Mouse (Mus musculus) bone marrow macrophage, adult 2 months (primary cell): ENCODE data around the gene Relb. TPM values are rescaled to one million over a fixed set of nuclear protein-coding genes. Genes with fewer than 3 reads are reported as not detected.
A peak's percentile ranks its signal among the peaks of the same experiment; 100 is the strongest.

Experiments
- H3K27ac ChIP-seq: 2 replicates; pipeline ENCODE4 v1.5.1; 2012; ENCODE audit warnings: low read depth, low read length; ENCODE audit not compliant: insufficient read depth
- H3K4me1 ChIP-seq: 2 replicates; pipeline ENCODE4 v1.6.1; 2012; ENCODE audit warnings: low read length; ENCODE audit not compliant: control insufficient read depth, insufficient read depth
- H3K4me3 ChIP-seq: 2 replicates; pipeline ENCODE4 v1.5.1; 2012; ENCODE audit warnings: mild to moderate bottlenecking, low read length, moderate library complexity; ENCODE audit not compliant: insufficient read depth
- CTCF ChIP-seq: IDR thresholded peaks from 2 replicates; pipeline ENCODE4 v1.5.1; 2012; ENCODE audit warnings: low read depth, mild to moderate bottlenecking, low read length, moderate library complexity
- POLR2A ChIP-seq: IDR thresholded peaks from 2 replicates; pipeline ENCODE4 v1.6.1; 2012; ENCODE audit warnings: mild to moderate bottlenecking, low read depth, low read length, borderline replicate concordance
- polyA plus RNA-seq: library from polyadenylated mRNA; stranded (reverse); fragments of >200 nt; gene quantifications from 2 replicates; pipeline ENCODE4 v1.2.4, GENCODE M21; 2012; ENCODE audit not compliant: missing spikeins, insufficient read depth, insufficient read length

The Relb gene
- polyA plus RNA-seq, 1 experiment, result 35.7 TPM

DNA sequence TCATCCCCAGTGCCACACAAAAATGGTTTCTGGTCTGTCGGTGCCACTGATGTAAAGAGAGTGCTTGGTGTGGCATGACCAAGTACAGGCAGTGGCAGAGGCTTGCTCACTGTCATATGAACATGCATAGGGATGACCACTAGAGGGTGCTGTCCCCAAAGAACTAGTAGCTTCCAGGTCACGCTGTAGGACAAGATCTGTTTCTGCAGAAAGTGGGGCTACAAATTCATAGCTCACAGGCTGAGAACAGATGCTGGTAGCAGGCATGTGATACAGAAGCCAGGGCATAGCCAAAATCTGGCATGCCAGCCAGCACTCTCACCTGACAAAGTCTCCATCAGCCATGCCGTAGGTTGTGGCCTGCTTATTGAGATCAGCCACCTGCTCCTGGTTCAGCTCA is 39.3 kb downstream of the Relb start:
- H3K27ac ChIP-seq, result no peak overlapping the region
- TF ChIP-seq CTCF (peak; percentile 81), POLR2A (no peak)
- no peak overlapping the region for H3K4me3 ChIP-seq
- H3K4me1 ChIP-seq, result peaks cover 4% of the 10 kb centered on the region; the same call in 1 of the 2 replicates

GRCm38 (mm10) chr7:19589207-19589606 is 40.0 kb downstream of the Relb start:
- Histone ChIP-seq H3K27ac (no peak overlapping the region), H3K4me1 (peaks cover 4% of the 10 kb centered on the region; the same call in 1 of the 2 replicates)
- TF ChIP-seq POLR2A (no peak), CTCF (peak; percentile 44; the same call in 1 of the 2 replicates)

DNA sequence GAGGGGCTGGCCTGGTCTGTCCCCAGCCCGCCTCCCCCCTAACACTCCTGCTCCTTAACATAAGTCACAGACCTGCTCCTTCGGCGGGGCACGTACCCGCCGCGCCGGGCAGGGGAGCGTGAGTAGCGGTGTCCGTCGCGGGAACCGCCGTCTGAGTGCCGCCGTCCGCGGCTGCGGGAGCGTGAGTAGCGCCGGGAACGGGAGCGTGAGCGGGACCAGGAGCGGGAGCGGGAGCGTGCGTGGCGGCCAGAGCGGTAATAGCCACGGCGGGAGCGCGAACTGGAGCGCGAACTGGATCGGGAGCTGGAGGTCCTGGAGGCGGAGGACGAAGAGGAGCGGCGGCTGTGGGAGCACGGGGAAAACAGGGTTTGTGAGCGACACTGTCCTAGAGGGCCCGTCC is 43.0 kb downstream of the Relb start:
- H3K27ac ChIP-seq, result no peak overlapping the region
- H3K4me3 ChIP-seq, result no peak overlapping the region
- H3K4me1 ChIP-seq, result peaks cover 4% of the 10 kb centered on the region; the same call in 1 of the 2 replicates
- no peak for TF ChIP-seq POLR2A
- TF ChIP-seq CTCF, result no peak

More at GRCm38 (mm10) chr7:19589207-19589606, 40.0 kb downstream of the Relb start:
- no peak overlapping the region for H3K4me3 ChIP-seq

GRCm38 (mm10) chr7:19580634-19581033 is 48.6 kb downstream of the Relb start:
- Histone ChIP-seq H3K4me3 (no peak overlapping the region), H3K27ac (no peak overlapping the region), H3K4me1 (peaks cover 7% of the 10 kb centered on the region; the same call in 1 of the 2 replicates)
- no peak for TF ChIP-seq POLR2A

DNA sequence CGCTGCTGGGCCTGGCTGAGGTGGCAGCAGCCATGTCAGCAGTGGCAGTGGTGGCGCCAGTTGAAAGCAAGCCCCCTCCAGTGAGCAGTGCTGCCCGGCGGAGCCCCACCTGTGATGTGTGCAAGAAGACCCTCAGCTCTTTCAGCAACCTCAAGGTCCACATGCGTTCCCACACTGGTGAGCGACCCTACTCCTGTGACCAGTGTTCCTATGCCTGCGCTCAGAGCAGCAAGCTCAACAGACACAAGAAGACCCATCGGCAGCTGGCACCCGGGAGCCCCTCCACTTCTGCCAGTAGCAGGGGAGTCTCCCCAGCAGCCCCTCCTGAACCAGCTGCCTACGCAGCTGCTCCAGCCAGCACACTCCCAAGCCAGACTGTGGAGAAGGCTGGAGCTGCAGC is 49.5 kb downstream of the Relb start:
- peaks cover 7% of the 10 kb centered on the region; the same call in 1 of the 2 replicates for H3K4me1 ChIP-seq
- H3K4me3 ChIP-seq, result no peak overlapping the region
- TF ChIP-seq POLR2A, result no peak
- no peak for TF ChIP-seq CTCF
- H3K27ac ChIP-seq, result no peak overlapping the region

GRCm38 (mm10) chr7:19578436-19578835 is 50.8 kb downstream of the Relb start:
- TF ChIP-seq POLR2A (no peak), CTCF (no peak)
- H3K4me3 ChIP-seq, result peak overlapping the region; percentile 63; the same call in 1 of the 2 replicates
- peaks cover 12% of the 10 kb centered on the region for H3K4me1 ChIP-seq
- no peak overlapping the region for H3K27ac ChIP-seq

- Histone ChIP-seq H3K27ac (peak overlapping the region; percentile 17; the same call in 1 of the 2 replicates), H3K4me3 (peak overlapping the region; percentile 63), H3K4me1 (peaks cover 12% of the 10 kb centered on the region)
- TF ChIP-seq POLR2A, result no peak
- no peak for TF ChIP-seq CTCF
Measured at GRCm38 (mm10) chr7:19577877-19578414, 51.3 kb downstream of the Relb start.

GRCm38 (mm10) chr7:19577141-19577852 is 51.9 kb downstream of the Relb start, which contains the start of the genes Zfp296 and Gemin7:
Zfp296 (plus strand) TSS chr7:19577287.
Gemin7 (minus strand) TSS chr7:19577595.
- Histone ChIP-seq H3K27ac (peak within 1 kb of the TSS; percentile 17; the same call in 1 of the 2 replicates), H3K4me1 (peaks cover 12% of the 10 kb centered on the region), H3K4me3 (peak within 1 kb of the TSS; percentile 63)
- TF ChIP-seq POLR2A, result no peak
- TF ChIP-seq CTCF, result no peak

- Histone ChIP-seq H3K4me1 (peaks cover 18% of the 10 kb centered on the region), H3K27ac (no peak overlapping the region), H3K4me3 (no peak overlapping the region)
- no peak for TF ChIP-seq POLR2A
- no peak for TF ChIP-seq CTCF
Measured at GRCm38 (mm10) chr7:19575559-19575958, 53.7 kb downstream of the Relb start.

DNA sequence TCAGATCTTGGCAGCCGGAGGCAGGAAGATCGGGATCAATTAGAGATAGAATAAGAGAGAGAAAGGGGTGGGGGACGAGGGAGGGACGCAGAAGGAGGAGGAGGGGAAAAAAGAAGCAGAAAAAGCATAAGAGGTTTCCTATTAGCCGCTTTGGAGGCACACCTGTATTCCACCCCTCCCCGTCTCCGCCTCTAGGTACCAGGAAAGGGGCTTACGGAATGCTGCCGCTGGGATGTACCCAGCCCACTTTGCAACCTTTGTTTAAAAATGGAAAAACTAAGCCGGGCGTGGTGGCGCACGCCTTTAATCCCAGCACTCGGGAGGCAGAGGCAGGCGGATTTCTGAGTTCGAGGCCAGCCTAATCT is 55.5 kb downstream of the Relb start:
- Histone ChIP-seq H3K4me1 (peaks cover 18% of the 10 kb centered on the region), H3K4me3 (peak overlapping the region; percentile 66), H3K27ac (peak overlapping the region; percentile 57; the same call in 1 of the 2 replicates)
- TF ChIP-seq CTCF (no peak), POLR2A (no peak)
